Mouse (Mus musculus) mouse embryonic stem cell (cell line): ENCODE measurements around the gene Gast.
"Not testable (repeated sequence)": the region's sequence is repeated elsewhere in the genome, so short reads cannot be mapped to it uniquely, and the experiment has no call there.

Experiments
- in situ Hi-C, 2 experiments: fragments of 300-500 bp; cut with MboI; formaldehyde crosslinking; loops; 1 replicate in 1 of 2; 3 replicates in 1 of 2; pipeline ENCODE4 v1.14.3; 2019 to 2020; ENCODE audit warnings: low sequenced_read_pairs in 2 of 2, low pct_unique_long_range_greater_than_20kb in 1 of 2, mixed read lengths in 1 of 2; ENCODE audit not compliant: unreplicated experiment in 1 of 2

The Gast gene

GRCm38 (mm10) chr11:100333944-100334457, at the start of gene Gast:
TSS of gene Gast (plus strand) at chr11:100334407.
- in situ Hi-C loops: no loop called here

- in situ Hi-C loops: loop anchor here in 1 of 2 experiments (5.0 to 25.0 kb wide), 2 partner anchors 83 to 823 kb away; no protein-coding TSS in a partner anchor
Measured at GRCm38 (mm10) chr11:100284988-100285387, 49.2 kb upstream of the Gast start.

- in situ Hi-C loops: loop anchor here in 1 of 2 experiments (25.0 kb wide), 1 partner anchor 825 kb away; no protein-coding TSS in a partner anchor
Measured at GRCm38 (mm10) chr11:100287024-100287423, 47.2 kb upstream of the Gast start.

- in situ Hi-C loops: loop anchor here in 1 of 2 experiments (25.0 kb wide), 1 partner anchor 827 kb away; no protein-coding TSS in a partner anchor
Measured at GRCm38 (mm10) chr11:100288942-100289341, 45.3 kb upstream of the Gast start.

GRCm38 (mm10) chr11:100290235-100290634, 44.0 kb upstream of the Gast start:
- in situ Hi-C loops: loop anchor here (10.0 to 25.0 kb wide), 2 partner anchors 225 to 828 kb away; no protein-coding TSS in a partner anchor

- in situ Hi-C loops: loop anchor here (10.0 to 25.0 kb wide), 2 partner anchors 228 to 831 kb away; no protein-coding TSS in a partner anchor
Measured at GRCm38 (mm10) chr11:100292884-100293283, 41.3 kb upstream of the Gast start.

- in situ Hi-C loops: loop anchor here (5.0 to 25.0 kb wide), 6 partner anchors 93 to 833 kb away; no protein-coding TSS in a partner anchor
Measured at GRCm38 (mm10) chr11:100295308-100295707, 38.9 kb upstream of the Gast start.

GRCm38 (mm10) chr11:100297801-100298200, 36.4 kb upstream of the Gast start:
- in situ Hi-C loops: loop anchor here (5.0 to 25.0 kb wide), 6 partner anchors 96 to 836 kb away; no protein-coding TSS in a partner anchor

- in situ Hi-C loops: loop anchor here (5.0 to 25.0 kb wide), 6 partner anchors 96 to 836 kb away; no protein-coding TSS in a partner anchor
Measured at GRCm38 (mm10) chr11:100298274-100299036, 35.8 kb upstream of the Gast start.

- in situ Hi-C loops: no loop called here
Measured at GRCm38 (mm10) chr11:100300293-100300692, 33.9 kb upstream of the Gast start.

- in situ Hi-C loops: no loop called here
Measured at GRCm38 (mm10) chr11:100301292-100301691, 32.9 kb upstream of the Gast start.

- in situ Hi-C loops: no loop called here
Measured at GRCm38 (mm10) chr11:100307900-100308299, 26.3 kb upstream of the Gast start.

- in situ Hi-C loops: not testable (repeated sequence)
Measured at GRCm38 (mm10) chr11:100308672-100309071, 25.5 kb upstream of the Gast start.

GRCm38 (mm10) chr11:100311656-100312055, 22.6 kb upstream of the Gast start:
- in situ Hi-C loops: no loop called here

GRCm38 (mm10) chr11:100312096-100312679, 22.0 kb upstream of the Gast start:
- in situ Hi-C loops: no loop called here

- in situ Hi-C loops: no loop called here
Measured at GRCm38 (mm10) chr11:100313424-100313823, 20.8 kb upstream of the Gast start.

GRCm38 (mm10) chr11:100315439-100315838, 18.8 kb upstream of the Gast start:
- in situ Hi-C loops: no loop called here

- in situ Hi-C loops: no loop called here
Measured at GRCm38 (mm10) chr11:100317826-100318380, 16.3 kb upstream of the Gast start.
